Comparison of ENCODE assay signal across 8 mouse cellular contexts in genomic region chr15:103172537-103172936, GRCm38 (mm10). TPM values are rescaled to one million over a fixed set of nuclear protein-coding genes. Genes with fewer than 3 reads are reported as not detected.
DNase-seq lines count a peak whose midpoint lies in the region; ATAC-seq and TF ChIP-seq lines count a peak whose summit lies in the region.

No protein-coding gene starts in this region.

- H3K4me2 ChIP-seq in forebrain, embryonic 11.5 days (ENCODE audit: low read depth, low read length, severe bottlenecking), result no peak overlapping the region
- H3K4me2 ChIP-seq in forebrain, embryonic 15.5 days (replicated peaks), result no peak overlapping the region

- H3K27ac ChIP-seq in forebrain, embryonic 11.5 days (ENCODE audit: low read depth, low read length), result no peak overlapping the region
- H3K27ac ChIP-seq in forebrain, embryonic 15.5 days (replicated peaks), result no peak overlapping the region
- no peak overlapping the region for H3K27ac ChIP-seq in thymus, adult 2 months (ENCODE audit: control insufficient read depth, insufficient read depth, low read length)

- ATAC-seq in forebrain, embryonic 11.5 days (replicated peaks; ENCODE audit: low FRiP score), result no peak
- ATAC-seq in forebrain, embryonic 15.5 days (replicated peaks), result no peak

- no peak overlapping the region for H3K4me3 ChIP-seq in forebrain, embryonic 11.5 days (ENCODE audit: low read depth, low read length)
- no peak overlapping the region for H3K4me3 ChIP-seq in forebrain, embryonic 15.5 days
- H3K4me3 ChIP-seq in thymus, adult 2 months (ENCODE audit: control insufficient read depth, insufficient read depth, low read length), result no peak overlapping the region

- no peaks in the 10 kb centered on the region for H3K9me3 ChIP-seq in forebrain, embryonic 11.5 days (ENCODE audit: control insufficient read depth, low read length)
- H3K9me3 ChIP-seq in forebrain, embryonic 15.5 days, result no peaks in the 10 kb centered on the region

- 6% methylated on average over 10 of the region's 10 CpGs for WGBS in forebrain, embryonic 11.5 days
- 2% methylated on average over 10 of the region's 10 CpGs for WGBS in forebrain, embryonic 15.5 days
- WGBS in thymus, adult 2 months, result 10% methylated on average over 10 of the region's 10 CpGs

- DNase-seq in forebrain, embryonic 11.5 days (ENCODE audit: low spot score), result peak; percentile 83
- peak; percentile 46 for DNase-seq in thymus, adult 2 months
- no peak for DNase-seq in thymus, adult 18-20 months
- DNase-seq in embryo, embryonic 10.5 days (ENCODE audit: low spot score), result peak; percentile 86
- peak; percentile 76 for DNase-seq in induced T-regulatory cell, adult 2 months (ENCODE audit: low read depth)
- DNase-seq in lung, postnatal 25 days (ENCODE audit: low spot score), result peak; percentile 55
- peak; percentile 71 for DNase-seq in right cerebral cortex, postnatal 4 days

- H3K36me3 ChIP-seq in forebrain, embryonic 11.5 days (ENCODE audit: control insufficient read depth, insufficient read depth, low read length), result no peaks in the 10 kb centered on the region
- H3K36me3 ChIP-seq in forebrain, embryonic 15.5 days, result no peaks in the 10 kb centered on the region
- no peaks in the 10 kb centered on the region for H3K36me3 ChIP-seq in thymus, adult 2 months (ENCODE audit: control insufficient read depth, insufficient read depth, low read length)

- peaks cover 98% of the 10 kb centered on the region for H3K27me3 ChIP-seq in forebrain, embryonic 11.5 days (ENCODE audit: control insufficient read depth, insufficient read depth, low read length)
- peaks cover 100% of the 10 kb centered on the region for H3K27me3 ChIP-seq in forebrain, embryonic 15.5 days
- peaks cover 31% of the 10 kb centered on the region for H3K27me3 ChIP-seq in thymus, adult 2 months (ENCODE audit: control insufficient read depth, insufficient read depth, low read length)

- no peak for TF ChIP-seq POLR2A in thymus, adult 2 months (IDR thresholded peaks at IDR 0.05; ENCODE audit: control insufficient read depth, extremely low read depth, insufficient read depth, low read length, poor library complexity)

- H3K9ac ChIP-seq in forebrain, embryonic 11.5 days (ENCODE audit: low read length), result no peak overlapping the region
- no peak overlapping the region for H3K9ac ChIP-seq in forebrain, embryonic 15.5 days (replicated peaks)

- H3K4me1 ChIP-seq in forebrain, embryonic 11.5 days (replicated peaks; ENCODE audit: control insufficient read depth, insufficient read depth, low read length), result peaks cover 12% of the 10 kb centered on the region; the same call in 1 of the 2 replicates
- H3K4me1 ChIP-seq in forebrain, embryonic 15.5 days, result peaks cover 29% of the 10 kb centered on the region
- peaks cover 14% of the 10 kb centered on the region for H3K4me1 ChIP-seq in thymus, adult 2 months (replicated peaks; ENCODE audit: control insufficient read depth, insufficient read depth, low read length)

- peak; percentile 77; the same call in 1 of the 2 replicates for TF ChIP-seq CTCF in thymus, adult 2 months (IDR thresholded peaks at IDR 0.05; ENCODE audit: borderline replicate concordance, control insufficient read depth, extremely low read depth, insufficient read depth, low read length, poor library complexity)

RNA-seq across cellular contexts. Expression of gene Smug1, which starts 5.6 kb away (rescaled TPM):
- 20.5 and 23.3 TPM in 2 replicates for polyA plus RNA-seq in forebrain, embryonic 11.5 days (2014; fragmentation: Nextera tagmentation; extraction: Ambion mirVana)
- polyA plus RNA-seq in forebrain, embryonic 15.5 days (2015; fragmentation: Nextera tagmentation; extraction: Ambion mirVana), result 24.7 and 26.8 TPM in 2 replicates
- 24.2 and 25.1 TPM in 2 replicates for polyA plus RNA-seq in thymus, adult 2 months (2012; rRNA removed)

Comparison
In these comparisons a context has a peak if more than half of its experiments do, and no peak if none do; other contexts are left out.
1. DNase-seq: peak in forebrain, embryonic 11.5 days (single experiment), thymus, adult 2 months (single experiment), embryo, embryonic 10.5 days (single experiment), induced T-regulatory cell, adult 2 months (single experiment), lung, postnatal 25 days (single experiment) and right cerebral cortex, postnatal 4 days (single experiment); none in thymus, adult 18-20 months (0 of 2).